In the genomic region with DNA sequence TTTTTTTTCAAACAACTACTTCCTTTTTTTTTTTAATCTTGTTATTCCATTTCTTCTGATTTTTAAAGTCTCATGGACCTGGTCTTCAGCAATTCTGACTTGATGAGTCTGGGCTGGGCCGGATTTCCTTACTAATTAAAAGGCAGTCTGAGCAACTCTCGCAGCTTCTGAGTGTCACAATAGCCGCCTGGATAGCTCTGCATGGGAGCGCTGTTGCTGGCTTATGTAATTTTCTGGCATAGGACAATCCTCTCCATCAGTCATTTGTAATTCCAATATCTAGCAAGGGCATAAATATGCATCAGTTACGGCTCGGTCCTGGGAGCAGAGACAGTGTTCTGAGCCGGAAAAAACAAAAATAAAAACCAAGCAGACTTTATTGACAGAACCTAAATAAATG, we compare ENCODE assay signal across 11 mouse cellular contexts.
DNase-seq lines count a peak whose midpoint lies in the region; ATAC-seq and TF ChIP-seq lines count a peak whose summit lies in the region.
"Had no signal": no experiment of that assay in that cellular context is flagged by ENCODE, and none has a peak within 500 bp of the region (broad histone marks: within the 10 kb centered on the region; RNA-seq: fewer than 3 reads in every experiment).

No protein-coding gene starts in this region.

- ATAC-seq in kidney, embryonic 14.5 days (ENCODE audit: low FRiP score, low TSS enrichment): no peak
- no peak for ATAC-seq in lung, embryonic 14.5 days (ENCODE audit: insufficient read depth)
- ATAC-seq: activated CD4-positive, CD25-positive, alpha-beta regulatory T cell, adult 4 months; intestine, embryonic 16.5 days had no signal

- WGBS in kidney, embryonic 14.5 days: 83% methylated on average over 7 of the region's 7 CpGs
- WGBS in lung, embryonic 14.5 days: 67% methylated on average over 7 of the region's 7 CpGs
- WGBS in lung, adult 2 months: 64% methylated on average over 7 of the region's 7 CpGs

- no peaks in the 10 kb centered on the region for H3K36me3 ChIP-seq in kidney, embryonic 14.5 days (ENCODE audit: control insufficient read depth, insufficient read depth, low read length)
- H3K36me3 ChIP-seq in lung, embryonic 14.5 days (ENCODE audit: insufficient read depth): no peaks in the 10 kb centered on the region

- TF ChIP-seq POLR2A in lung, adult 2 months (IDR thresholded peaks at IDR 0.05; ENCODE audit: borderline replicate concordance, extremely low read depth, low read depth, low read length): no peak

- H3K27ac ChIP-seq in kidney, embryonic 14.5 days (ENCODE audit: low read depth, low read length): no peak overlapping the region
- no peak overlapping the region for H3K27ac ChIP-seq in lung, embryonic 14.5 days (ENCODE audit: low read depth)

- no peaks in the 10 kb centered on the region for H3K27me3 ChIP-seq in kidney, embryonic 14.5 days (ENCODE audit: control insufficient read depth, insufficient read depth, low read length)
- H3K27me3 ChIP-seq in lung, embryonic 14.5 days (ENCODE audit: insufficient read depth, low read length): 0 out of 2 replicates have a peak, but pooled peaks cover 3% of the 10 kb centered on the region

- no peak overlapping the region for H3K4me2 ChIP-seq in kidney, embryonic 14.5 days (replicated peaks; ENCODE audit: low read depth, low read length)
- no peak overlapping the region for H3K4me2 ChIP-seq in lung, embryonic 14.5 days
- H3K4me2 ChIP-seq: midbrain, embryonic 11.5 days had no signal

- no peak overlapping the region for H3K4me3 ChIP-seq in kidney, embryonic 14.5 days (ENCODE audit: low read length)
- no peak overlapping the region for H3K4me3 ChIP-seq in lung, embryonic 14.5 days (ENCODE audit: low read depth, low read length)
- H3K4me3 ChIP-seq in lung, adult 2 months (replicated peaks; ENCODE audit: extremely low read depth, low read depth, low read length): no peak overlapping the region

- H3K9me3 ChIP-seq in kidney, embryonic 14.5 days (ENCODE audit: control insufficient read depth, low read length): no peaks in the 10 kb centered on the region
- H3K9me3 ChIP-seq in lung, embryonic 14.5 days (ENCODE audit: low read depth, low read length): no peaks in the 10 kb centered on the region

- no peak for TF ChIP-seq CTCF in lung, embryonic 14.5 days (IDR thresholded peaks at IDR 0.05; ENCODE audit: low read depth)
- TF ChIP-seq CTCF in lung, adult 2 months (IDR thresholded peaks at IDR 0.05; ENCODE audit: insufficient read depth, low read length): no peak

- peak; percentile 26 for DNase-seq in kidney, adult 11 months
- peak; percentile 21 for DNase-seq in lung, embryonic 14.5 days
- no peak for DNase-seq in lung, adult 2 months
- peak; percentile 33 for DNase-seq in cerebellum, adult 8-10 months
- peak; percentile 15 to 26 for DNase-seq in layer of hippocampus, adult 8-10 months (ENCODE audit: low spot score in 2 of 2)
- DNase-seq in adrenal gland, postnatal 4 days (ENCODE audit: low spot score in 2 of 2): no peak
- DNase-seq: thymus, adult 2 months had no signal

- no peak overlapping the region for H3K9ac ChIP-seq in kidney, embryonic 14.5 days (ENCODE audit: low read depth, low read length)
- H3K9ac ChIP-seq in lung, embryonic 14.5 days: no peak overlapping the region

- H3K4me1 ChIP-seq in kidney, embryonic 14.5 days (ENCODE audit: control insufficient read depth, insufficient read depth, low read length): 0 out of 2 replicates have a peak, but pooled peaks cover 3% of the 10 kb centered on the region
- H3K4me1 ChIP-seq in lung, embryonic 14.5 days (ENCODE audit: insufficient read depth): no peaks in the 10 kb centered on the region
- H3K4me1 ChIP-seq in lung, adult 2 months (ENCODE audit: control insufficient read depth, insufficient read depth, low read length): no peaks in the 10 kb centered on the region

Comparison
In these comparisons a context has a peak if more than half of its experiments do, and no peak if none do; other contexts are left out.
1. DNase-seq: peak in kidney, adult 11 months (single experiment), lung, embryonic 14.5 days (single experiment), cerebellum, adult 8-10 months (single experiment) and layer of hippocampus, adult 8-10 months (2 of 2); none in lung, adult 2 months (single experiment) and adrenal gland, postnatal 4 days (0 of 2).